Mouse (Mus musculus): ENCODE measurements around the gene Ykt6. TPM values are rescaled to one million over a fixed set of nuclear protein-coding genes. Genes with fewer than 3 reads are reported as not detected.

Gene Ykt6
- total RNA-seq, 1 experiment from 2014 or later = 54.4 TPM

DNA sequence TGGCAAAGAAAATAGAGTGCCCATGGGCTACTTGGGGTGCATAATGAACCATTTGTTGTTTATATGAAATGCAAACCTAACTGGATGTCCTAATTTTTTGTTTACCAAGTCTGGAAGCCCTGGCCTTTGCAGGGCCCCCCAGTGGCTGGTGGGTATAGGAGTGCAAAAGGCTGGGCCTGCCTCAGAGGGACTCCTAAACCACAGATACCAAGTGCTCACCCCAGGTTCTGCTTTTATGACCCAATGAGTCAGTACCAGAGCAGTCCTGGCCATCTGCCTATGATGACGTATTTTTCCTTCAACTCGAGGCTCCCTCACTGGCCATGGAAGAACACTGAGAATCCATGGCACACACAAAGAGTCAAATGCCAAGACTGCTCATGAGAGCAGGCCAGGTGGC is 10.4 kb upstream of the Ykt6 start:
- ATAC-seq (ENCODE audit: extremely low read depth, insufficient number of reproducible peaks, low FRiP score, poor library complexity, severe bottlenecking) = no peak; the same call in 1 of the 2 replicates

DNA sequence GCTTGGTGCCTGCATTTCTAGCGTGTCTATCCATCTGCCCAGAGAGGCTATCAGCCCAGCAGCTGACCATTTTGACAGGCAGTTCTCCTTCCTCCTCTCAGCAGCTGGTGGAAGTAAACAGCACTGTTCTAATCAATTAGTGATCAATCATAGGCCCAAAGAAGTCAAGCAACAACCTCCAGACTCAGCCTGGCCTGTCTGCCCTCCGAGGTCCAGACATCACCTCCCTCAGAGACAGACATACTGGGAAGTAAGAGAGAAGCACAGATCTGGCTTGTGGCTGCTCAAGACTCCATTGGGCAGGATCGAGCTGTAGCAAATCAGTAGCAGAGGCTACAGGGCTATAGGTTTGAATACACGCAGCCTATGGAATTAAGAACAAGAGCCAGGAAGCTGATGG is 7.7 kb upstream of the Ykt6 start:
- no peak for ATAC-seq (ENCODE audit: extremely low read depth, insufficient number of reproducible peaks, low FRiP score, poor library complexity, severe bottlenecking)

DNA sequence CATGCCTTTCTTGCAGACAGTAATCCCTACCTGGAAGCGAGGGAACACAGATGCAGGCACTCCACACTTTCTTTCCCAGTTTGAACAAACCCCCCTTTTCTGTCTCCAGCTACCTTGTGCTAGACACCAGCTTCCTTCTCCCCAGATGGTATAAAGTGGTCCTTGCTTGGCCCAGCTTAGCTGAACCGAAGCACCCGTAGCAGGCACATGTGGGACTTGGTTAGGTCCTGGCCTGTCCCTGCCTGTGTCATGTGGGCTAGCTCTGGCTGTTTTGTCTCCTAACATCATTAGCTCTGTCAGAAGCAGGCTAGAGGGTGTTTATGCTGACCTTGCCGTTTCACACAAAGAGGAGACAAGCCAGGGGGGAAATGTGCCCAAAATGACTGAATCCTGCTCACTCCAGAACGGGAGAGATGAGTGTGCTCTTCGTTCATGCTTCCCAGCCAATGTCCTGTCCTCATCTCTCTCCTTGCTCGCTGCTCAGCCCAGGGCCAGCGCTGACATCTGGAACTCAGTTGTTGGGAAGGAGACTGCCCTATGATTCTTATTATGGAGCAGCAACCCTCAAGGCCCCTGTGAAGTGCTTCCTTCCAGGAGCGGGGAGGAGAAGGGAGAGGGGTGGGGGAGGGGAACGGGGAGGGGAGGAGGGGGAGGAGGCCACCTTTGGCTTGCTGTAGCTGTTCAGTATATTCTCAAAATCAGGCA is 6.8 kb upstream of the Ykt6 start:
- ATAC-seq (ENCODE audit: extremely low read depth, insufficient number of reproducible peaks, low FRiP score, poor library complexity, severe bottlenecking) = no peak

DNA sequence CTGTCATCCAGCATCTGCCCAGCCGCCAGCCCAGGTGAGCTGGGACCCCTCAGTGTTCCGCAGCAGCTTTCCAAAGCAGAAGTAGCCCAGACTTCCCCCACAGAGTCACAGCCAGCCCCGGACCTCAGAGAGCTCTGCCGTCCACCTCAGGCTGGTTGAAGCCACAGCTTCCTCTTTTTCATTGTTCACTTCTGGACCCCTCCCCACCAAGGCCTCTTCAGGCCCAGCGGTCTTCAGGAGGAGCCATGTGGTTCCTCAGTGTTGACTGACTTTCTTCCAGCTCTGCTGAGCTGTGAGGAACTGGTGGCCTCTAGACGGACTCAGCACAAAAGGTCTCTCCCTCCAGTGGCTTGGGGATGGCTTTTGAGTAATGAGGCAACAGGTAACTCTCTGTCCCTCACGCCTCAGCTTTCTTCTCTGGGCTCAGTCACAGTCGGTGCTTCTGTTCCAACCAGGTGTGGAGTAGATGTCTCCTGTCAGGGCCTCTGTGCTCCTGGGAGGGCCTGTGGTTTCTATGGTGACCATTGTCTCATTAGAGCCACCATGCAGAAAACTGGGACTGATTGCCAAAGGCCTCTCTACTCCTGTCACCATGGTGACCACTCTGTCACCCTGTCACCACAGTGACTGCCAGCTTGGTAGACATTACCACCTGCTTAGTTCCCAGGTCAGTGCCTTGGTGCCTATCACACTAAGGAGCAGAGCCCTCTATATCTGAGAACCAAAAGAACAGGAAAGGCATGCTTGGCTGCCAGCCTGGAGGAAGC is 5.7 kb upstream of the Ykt6 start, which contains the start of gene Gck:
Gene Gck (minus strand): TSS at position 496 of the 767 bp plus-strand sequence.
- peak; percentile 84 for ATAC-seq (ENCODE audit: extremely low read depth, insufficient number of reproducible peaks, low FRiP score, poor library complexity, severe bottlenecking)

DNA sequence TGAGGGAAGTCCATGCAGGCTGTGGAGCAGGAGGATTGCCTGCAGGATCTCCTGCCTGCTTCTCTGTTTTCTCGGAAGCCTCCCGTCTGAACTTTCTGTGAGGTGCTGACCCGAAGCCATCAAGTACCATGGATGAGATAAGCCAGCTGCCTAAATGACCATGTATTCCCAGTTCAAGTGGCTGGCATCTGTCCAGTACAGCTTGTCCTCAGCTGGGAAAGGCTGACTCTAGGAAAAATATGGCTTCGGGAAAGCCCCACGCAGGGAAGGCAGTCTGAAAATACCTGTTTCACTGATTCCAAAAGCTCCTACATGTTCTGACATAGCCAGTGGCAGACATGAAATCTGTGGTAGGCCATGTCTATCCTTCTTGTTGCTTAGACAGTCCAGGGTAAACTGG is 3.0 kb upstream of the Ykt6 start:
- no peak for ATAC-seq (ENCODE audit: extremely low read depth, insufficient number of reproducible peaks, low FRiP score, poor library complexity, severe bottlenecking)

DNA sequence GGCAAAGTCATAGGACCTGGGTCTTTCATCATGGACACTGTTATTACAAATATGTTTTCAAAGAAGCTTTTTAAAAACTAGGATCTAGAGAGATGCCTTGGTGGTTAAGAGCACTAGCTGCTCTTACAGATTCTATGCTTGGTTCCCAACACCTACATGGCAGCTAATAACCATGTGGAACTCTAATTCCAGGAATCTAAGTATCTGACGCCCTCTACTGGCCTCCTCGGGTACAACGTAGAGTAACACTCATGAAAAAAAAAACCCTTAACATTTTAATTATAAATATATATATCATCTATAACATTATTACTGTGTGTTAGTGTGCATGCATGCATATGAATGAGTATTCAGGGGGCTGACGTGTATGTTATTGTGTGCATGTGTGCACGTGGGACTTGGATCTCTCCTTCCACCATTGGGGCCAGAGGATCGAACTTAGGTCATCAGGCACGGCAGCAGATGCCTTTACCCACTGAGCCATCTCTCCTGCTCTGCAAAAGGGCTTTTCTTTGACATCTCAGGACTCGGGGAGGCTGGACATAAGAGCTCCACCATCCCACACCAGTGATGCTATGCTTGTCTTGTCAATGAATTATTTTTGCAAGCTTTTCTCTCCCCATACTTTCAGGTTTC is 2.2 kb upstream of the Ykt6 start:
- no peak for ATAC-seq (ENCODE audit: extremely low read depth, insufficient number of reproducible peaks, low FRiP score, poor library complexity, severe bottlenecking)

DNA sequence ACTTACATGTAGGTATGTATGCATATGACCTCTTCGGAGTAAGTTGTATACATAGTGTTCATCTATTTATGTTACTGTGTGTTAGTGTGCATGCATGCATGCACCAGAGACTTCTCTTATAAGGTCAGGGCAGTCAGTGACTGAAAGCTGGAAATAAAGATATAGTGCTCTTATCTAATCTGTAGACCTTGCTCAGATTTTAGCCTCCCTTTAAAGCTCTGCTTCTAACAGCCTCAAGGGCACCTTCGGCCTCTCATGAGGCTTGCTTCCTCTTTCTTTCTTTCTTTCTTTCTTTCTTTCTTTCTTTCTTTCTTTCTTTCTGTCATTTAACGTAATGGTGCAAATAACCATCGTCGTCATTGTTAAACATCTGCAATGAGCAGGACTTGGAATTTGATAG is 1.1 kb upstream of the Ykt6 start:
- ATAC-seq (ENCODE audit: extremely low read depth, insufficient number of reproducible peaks, low FRiP score, poor library complexity, severe bottlenecking) = no peak

DNA sequence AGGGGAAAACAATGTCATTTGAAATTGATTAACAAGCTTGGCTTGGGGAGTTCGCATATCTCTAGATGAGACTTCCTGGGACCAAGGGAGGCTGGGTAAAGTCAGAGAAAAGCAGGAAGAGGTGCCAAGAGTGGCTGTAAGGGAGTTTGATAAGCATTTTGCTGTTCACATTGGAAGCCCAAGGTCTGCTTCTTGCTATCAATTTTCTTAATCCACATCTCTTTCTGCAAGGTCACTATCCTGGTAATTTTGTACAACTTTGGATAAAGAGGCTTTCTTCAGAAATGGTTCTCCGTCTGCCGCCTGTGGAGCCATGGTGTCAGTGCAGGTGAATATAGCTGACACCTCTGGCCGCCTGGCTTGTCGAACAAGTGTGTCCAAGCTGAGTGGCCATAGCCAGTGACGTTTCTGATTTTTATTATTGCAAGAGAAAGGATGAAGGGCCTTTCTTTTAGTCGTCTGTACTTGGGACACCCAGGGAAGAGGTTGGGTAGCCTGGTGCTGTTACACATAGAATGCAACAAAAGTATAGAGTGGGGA is 458 bp upstream of the Ykt6 start:
- peak; percentile 70 for ATAC-seq (ENCODE audit: extremely low read depth, insufficient number of reproducible peaks, low FRiP score, poor library complexity, severe bottlenecking)

DNA sequence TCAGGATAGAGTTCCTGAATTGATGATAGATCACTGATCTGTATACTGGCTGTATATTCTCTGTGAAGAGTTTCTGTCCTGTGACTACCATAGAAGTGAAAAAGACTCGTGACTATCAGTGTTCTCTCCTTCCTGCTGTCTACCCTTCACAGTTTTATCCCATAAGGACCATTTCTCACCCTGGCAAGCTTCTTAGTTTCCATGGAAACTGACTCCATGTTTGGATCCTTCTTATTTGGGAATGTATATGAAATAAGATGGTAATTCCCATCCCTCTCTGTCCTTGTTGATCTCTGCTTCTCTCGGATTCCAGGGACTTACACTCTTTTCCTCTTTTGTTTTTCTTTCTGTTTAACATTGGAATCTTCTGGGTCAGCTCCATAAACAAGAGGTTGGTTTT is 4.6 kb downstream of the Ykt6 start:
- no peak for ATAC-seq (ENCODE audit: extremely low read depth, insufficient number of reproducible peaks, low FRiP score, poor library complexity, severe bottlenecking)

DNA sequence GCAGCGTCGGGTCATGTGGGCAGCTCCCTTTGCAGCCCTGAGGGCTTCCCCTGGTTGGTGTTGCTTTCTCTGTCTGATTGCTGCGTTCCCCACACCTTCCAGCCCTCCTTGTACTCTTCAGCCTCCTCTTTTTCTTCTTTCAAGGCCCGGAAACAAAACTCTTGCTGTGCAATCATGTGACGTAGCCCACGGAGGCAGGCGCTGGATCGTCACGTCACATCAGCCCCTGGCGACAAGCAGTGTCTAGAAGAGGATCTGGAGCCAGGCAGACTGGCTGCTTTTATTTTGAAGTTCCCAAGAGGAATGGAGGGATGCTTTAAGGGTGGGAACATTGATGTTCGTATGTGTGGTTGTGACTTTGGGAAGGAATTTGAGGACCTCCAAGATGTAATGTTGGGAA is 10.4 kb downstream of the Ykt6 start:
- ATAC-seq (ENCODE audit: extremely low read depth, insufficient number of reproducible peaks, low FRiP score, poor library complexity, severe bottlenecking) = no peak

DNA sequence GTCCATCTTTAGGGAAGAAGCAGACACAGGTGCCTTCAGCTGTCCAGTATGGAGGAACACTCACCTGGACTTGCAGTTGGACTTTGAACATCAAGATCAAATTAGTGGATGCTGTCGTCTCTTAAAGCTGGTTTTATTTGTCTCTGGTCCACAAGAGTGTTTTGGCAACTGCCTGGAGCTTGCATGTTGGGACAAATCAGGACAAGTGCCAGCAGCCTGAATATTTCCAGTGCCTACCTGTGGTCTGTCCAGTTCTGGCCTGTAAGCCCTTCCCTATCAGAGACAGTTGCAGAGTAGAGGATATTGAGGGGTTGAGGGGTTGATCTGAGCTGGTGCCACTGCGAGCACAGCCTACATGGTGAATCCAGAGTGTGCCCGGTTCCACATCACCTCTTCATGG is 11.3 kb downstream of the Ykt6 start:
- ATAC-seq (ENCODE audit: extremely low read depth, insufficient number of reproducible peaks, low FRiP score, poor library complexity, severe bottlenecking) = no peak

DNA sequence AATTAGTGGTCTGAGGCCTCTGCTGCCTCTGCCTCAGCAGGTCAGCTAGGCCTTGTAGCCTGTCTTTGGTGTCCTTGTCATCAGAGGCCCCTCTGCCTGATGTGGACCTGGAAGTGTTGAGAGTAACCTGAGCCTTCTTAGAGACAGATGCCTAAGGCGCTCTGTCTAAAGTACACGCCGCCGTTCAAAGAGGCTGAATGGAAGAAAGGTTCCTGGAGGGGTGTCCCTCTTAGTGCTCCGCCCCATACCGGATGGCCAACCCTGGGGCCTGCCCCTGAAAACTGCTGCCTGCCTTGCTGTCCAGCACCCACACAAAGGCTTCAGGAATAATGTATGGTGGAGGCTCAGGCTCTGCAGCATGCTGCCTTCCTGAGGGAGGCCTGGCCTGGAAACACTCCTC is 12.7 kb downstream of the Ykt6 start:
- ATAC-seq (ENCODE audit: extremely low read depth, insufficient number of reproducible peaks, low FRiP score, poor library complexity, severe bottlenecking) = no peak

DNA sequence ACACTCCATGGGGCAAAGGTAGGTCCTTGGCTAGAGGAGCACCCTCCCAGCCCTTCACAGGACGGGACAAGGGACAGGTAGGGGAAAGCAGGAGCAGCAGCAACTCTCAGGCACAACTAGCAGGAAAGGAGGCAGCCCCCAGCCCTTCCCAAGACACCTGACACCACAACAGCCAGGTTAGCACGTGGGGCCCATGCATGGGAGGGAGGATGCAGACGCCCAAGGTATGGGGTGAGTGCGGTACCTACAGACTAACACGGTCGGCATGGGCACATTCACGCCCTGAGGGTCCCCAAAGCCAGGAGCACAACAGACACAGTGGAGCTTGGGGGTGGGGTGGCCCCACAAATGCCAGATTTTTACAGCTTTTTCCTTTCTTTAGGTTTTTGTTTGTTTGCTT is 15.7 kb downstream of the Ykt6 start:
- ATAC-seq (ENCODE audit: extremely low read depth, insufficient number of reproducible peaks, low FRiP score, poor library complexity, severe bottlenecking) = no peak

DNA sequence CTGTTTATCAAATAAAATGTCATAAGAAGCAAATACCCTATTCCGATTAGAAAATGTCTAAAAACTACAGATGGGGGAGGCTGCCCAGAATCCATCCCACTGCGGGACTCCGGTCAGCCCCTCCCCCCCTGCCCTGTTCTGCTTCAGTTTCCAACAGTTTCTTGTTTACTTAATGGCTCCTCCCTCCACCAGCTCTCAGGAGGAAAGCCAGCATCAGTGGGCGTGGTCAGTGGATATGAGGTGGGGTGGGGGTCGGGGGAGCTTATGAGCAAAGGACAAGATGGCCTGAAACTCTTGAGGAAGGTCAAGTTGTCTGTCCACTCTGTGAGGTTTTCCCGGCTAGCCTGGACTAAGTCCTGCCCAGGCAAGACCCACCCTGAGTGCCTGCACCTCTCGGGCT is 17.7 kb downstream of the Ykt6 start:
- ATAC-seq (ENCODE audit: extremely low read depth, insufficient number of reproducible peaks, low FRiP score, poor library complexity, severe bottlenecking) = no peak

DNA sequence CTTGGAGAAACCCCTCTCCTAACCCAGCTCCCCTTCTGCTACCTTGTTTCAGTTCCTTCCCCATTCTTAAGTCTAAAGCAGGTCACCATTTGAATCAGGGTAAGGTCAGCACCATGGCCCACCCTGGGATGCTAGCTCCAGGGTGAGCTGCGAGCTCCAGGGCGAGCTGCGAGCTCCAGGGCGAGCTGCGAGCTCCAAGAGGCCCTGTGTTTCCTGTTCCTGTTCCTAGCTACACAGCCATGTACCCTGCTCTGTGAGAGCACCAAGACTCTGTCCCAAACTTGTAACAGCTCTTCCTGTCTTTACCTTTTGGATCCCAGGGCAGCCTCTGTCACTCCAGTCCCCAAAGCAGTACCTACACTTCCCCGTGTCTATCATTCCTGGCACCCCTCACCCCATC is 18.6 kb downstream of the Ykt6 start:
- no peak for ATAC-seq (ENCODE audit: extremely low read depth, insufficient number of reproducible peaks, low FRiP score, poor library complexity, severe bottlenecking)

DNA sequence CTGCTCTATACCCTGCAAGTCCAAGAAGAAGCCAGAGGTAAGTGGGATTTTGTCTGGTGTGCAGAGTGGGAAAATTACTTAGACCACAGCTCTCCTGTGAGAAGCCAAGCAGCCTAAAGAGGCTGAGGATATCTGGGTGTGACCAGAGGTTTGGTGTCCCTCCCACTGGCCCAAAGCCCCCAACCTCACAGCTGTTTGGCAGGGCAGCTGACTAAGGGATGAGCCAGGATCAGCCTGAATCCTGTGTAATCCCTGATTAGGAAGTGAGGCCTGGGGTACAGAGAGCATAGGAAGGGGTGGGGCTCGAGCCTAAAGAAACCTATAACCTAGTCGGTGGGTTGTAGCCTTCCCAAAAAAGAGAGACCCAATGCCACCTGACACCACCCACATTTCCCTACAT is 19.6 kb downstream of the Ykt6 start:
- no peak for ATAC-seq (ENCODE audit: extremely low read depth, insufficient number of reproducible peaks, low FRiP score, poor library complexity, severe bottlenecking)

DNA sequence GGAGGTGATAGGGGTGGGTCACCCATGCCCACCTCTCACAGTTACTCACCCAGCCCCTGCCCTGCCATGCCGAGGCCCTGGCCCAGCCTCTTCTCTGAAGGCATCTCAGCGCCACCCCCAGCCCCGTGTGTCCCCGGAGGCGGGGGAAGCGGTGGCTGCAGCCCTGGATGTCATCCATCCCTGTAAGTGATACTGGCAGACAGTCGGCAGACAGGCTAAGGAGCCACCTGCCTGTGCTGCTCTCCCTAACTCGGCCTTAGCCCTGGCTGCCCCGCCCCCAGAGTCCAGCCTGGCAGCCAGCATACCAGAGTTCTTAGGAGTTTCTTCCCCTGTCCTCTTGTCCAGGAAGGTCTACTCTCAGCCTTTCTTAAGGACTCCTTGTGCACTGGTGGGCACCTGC is 20.6 kb downstream of the Ykt6 start:
- ATAC-seq (ENCODE audit: extremely low read depth, insufficient number of reproducible peaks, low FRiP score, poor library complexity, severe bottlenecking) = no peak

DNA sequence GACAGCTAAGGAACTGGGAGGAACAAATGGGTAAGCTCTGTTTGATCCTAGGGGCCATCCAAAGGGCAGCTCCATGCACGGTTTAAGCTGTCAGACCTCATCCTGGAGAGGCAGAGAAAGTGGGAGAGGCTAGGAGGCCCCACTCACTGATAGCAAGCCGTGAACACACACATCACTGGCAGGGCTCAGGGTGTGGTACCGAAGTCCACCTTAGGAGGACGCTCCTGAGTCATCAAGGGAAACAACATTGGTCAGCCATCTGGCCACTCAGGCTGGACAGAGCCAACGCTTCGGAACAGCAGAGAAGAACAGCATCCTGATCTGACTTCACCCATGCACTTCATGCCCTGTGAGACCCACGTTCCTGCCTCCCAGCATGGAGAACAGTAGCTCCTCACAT is 23.6 kb downstream of the Ykt6 start:
- ATAC-seq (ENCODE audit: extremely low read depth, insufficient number of reproducible peaks, low FRiP score, poor library complexity, severe bottlenecking) = no peak

DNA sequence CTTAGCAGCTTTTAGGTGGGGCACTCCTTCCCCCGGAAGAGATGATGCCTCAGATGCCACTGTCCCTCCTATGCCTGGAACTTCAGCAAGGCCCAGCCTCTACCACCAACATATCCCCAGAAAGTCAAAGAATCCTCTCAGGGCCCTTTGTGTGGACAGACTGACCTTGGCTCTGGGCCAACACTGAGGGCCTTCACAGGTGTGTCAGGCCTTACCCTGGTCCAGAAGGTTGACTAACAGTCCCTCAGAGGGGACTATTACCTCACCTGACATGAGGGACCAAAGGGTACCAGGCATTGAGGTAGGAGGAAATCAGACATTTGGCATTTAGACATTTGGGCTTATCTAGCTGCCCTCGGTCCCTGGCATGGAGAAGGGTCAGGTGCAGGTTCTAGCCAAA is 24.6 kb downstream of the Ykt6 start:
- no peak for ATAC-seq (ENCODE audit: extremely low read depth, insufficient number of reproducible peaks, low FRiP score, poor library complexity, severe bottlenecking)

DNA sequence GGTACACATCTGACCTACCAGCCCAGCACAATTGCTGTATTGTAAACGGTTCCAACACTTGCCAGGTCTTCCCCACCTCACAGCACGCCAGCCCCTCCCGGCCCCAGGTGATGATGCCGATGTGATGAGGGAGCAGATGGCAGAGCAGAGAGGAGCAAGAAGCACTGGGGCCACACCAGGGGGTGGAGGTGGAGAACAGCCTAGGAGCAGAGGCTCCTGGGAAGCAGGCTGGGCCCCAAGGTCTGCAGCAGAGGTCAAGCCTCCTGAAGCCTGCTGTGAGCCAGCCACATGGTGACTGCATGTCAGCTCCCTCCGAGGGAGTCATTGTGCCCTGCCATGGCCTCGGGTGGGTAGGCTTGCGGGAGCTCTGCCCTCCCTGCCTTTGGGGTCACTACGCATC is 25.1 kb downstream of the Ykt6 start:
- ATAC-seq (ENCODE audit: extremely low read depth, insufficient number of reproducible peaks, low FRiP score, poor library complexity, severe bottlenecking) = no peak
